Mouse (Mus musculus) embryonic facial prominence, embryonic 14.5 days (tissue): Measurements from ENCODE around the gene Epb41l4b. TPM values are rescaled to one million over a fixed set of nuclear protein-coding genes. Genes with fewer than 3 reads are reported as not detected.

ENCODE experiments used
- ATAC-seq: fragments of 200-750 bp; cut with Nextera tagmentation; 2 replicates; pipeline ENCODE4 v1.8.0; 2017; ENCODE audit warnings: low read depth, moderate number of reproducible peaks, moderate TSS enrichment
- DNase-seq: peaks from one replicate; pipeline ENCODE4 v3.0.0-alpha.2; 2015; ENCODE audit warnings: low spot score
- H3K27ac ChIP-seq: fragments of 300-500 bp; sonication (generic); replicated peaks from 2 replicates; pipeline ENCODE4 v1.5.1; 2014; ENCODE audit warnings: low read depth, mild to moderate bottlenecking, low read length, moderate library complexity
- H3K27me3 ChIP-seq: fragments of 300-500 bp; sonication (generic); replicated peaks from 2 replicates; pipeline ENCODE4 v1.6.1; 2014; ENCODE audit warnings: low read length; ENCODE audit not compliant: control insufficient read depth, insufficient read depth
- H3K36me3 ChIP-seq: fragments of 300-500 bp; sonication (generic); 2 replicates; pipeline ENCODE4 v1.6.1; 2014; ENCODE audit warnings: low read length, mixed read lengths; ENCODE audit not compliant: control insufficient read depth, insufficient read depth
- H3K4me1 ChIP-seq: fragments of 300-500 bp; sonication (generic); 2 replicates; pipeline ENCODE4 v1.6.1; 2014; ENCODE audit warnings: antibody characterized with exemption, low read length; ENCODE audit not compliant: control insufficient read depth, insufficient read depth
- H3K4me2 ChIP-seq: fragments of 300-500 bp; sonication (generic); 2 replicates; pipeline ENCODE4 v1.6.1; 2014; ENCODE audit warnings: low read depth, mild to moderate bottlenecking, low read length, moderate library complexity, mixed read lengths
- H3K4me3 ChIP-seq: fragments of 300-500 bp; sonication (generic); 2 replicates; pipeline ENCODE4 v1.5.1; 2014; ENCODE audit warnings: low read depth, mild to moderate bottlenecking, low read length
- H3K9ac ChIP-seq: fragments of 300-500 bp; sonication (generic); 2 replicates; pipeline ENCODE4 v1.6.1; 2014; ENCODE audit warnings: low read depth, mild to moderate bottlenecking, low read length, moderate library complexity, mixed read lengths
- H3K9me3 ChIP-seq: fragments of 300-500 bp; sonication (generic); 2 replicates; pipeline ENCODE4 v1.6.1; 2016; ENCODE audit warnings: low read length; ENCODE audit not compliant: control insufficient read depth
- WGBS: fragments of 180-500 bp; shearing (Covaris S2); extraction: QIAGEN DNeasy Blood & Tissue Kit; methylation state at CpG from one replicate; pipeline ENCODE4 v1.1.7; 2014; 5-methylcytosine and 5-hydroxymethylcytosine counted together
- polyA plus RNA-seq: library from polyadenylated mRNA; unstranded; fragments of >200 nt; fragmentation: Nextera tagmentation; extraction: Ambion mirVana; gene quantifications from 2 replicates; pipeline ENCODE4 v1.2.1, GENCODE M21; 2014

Gene Epb41l4b
- polyA plus RNA-seq, 1 experiment from 2014 or later: 4.8 TPM

GRCm38 (mm10) chr4:57113472-57114216 is 29.6 kb downstream of the Epb41l4b start:
- no peak overlapping the region; the same call in 1 of the 2 replicates for H3K27ac ChIP-seq
- ATAC-seq (peak; percentile 64; the same call in 1 of the 2 replicates), DNase-seq (no peak)
- H3K4me2 ChIP-seq: no peak overlapping the region
- H3K4me1 ChIP-seq: peaks cover 15% of the 10 kb centered on the region
- no peaks in the 10 kb centered on the region for H3K36me3 ChIP-seq
- no peak overlapping the region for H3K9ac ChIP-seq
- H3K9me3 ChIP-seq: no peaks in the 10 kb centered on the region
- 44% methylated on average over 7 of the region's 7 CpGs for WGBS
- H3K27me3 ChIP-seq: no peaks in the 10 kb centered on the region
- no peak overlapping the region for H3K4me3 ChIP-seq

DNA sequence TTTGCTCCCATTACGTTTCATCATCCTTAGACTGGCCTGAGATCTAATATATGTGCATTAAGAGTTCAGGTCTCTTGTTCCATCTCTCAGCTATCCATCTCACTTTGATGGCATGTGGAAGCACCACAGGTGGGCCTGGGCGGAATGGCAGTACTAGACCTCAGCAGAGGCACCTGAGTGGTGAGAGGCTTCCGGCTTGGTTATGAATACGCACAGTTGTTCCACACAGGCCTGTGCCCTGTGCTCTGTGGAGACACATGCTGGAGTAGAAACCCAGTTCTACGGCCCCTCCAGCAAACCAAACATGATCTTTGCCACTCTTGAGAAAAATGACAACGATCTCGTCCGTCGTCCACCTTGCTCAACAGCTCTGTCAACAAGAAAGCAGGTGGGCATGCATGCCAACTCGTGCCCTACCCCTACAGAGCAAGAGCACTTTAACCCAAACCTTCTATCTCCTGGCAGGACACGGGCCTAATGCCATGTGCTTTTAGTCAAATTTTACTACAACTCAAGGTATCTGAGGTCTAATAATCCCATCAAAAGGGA is 31.2 kb downstream of the Epb41l4b start:
- no peaks in the 10 kb centered on the region for H3K9me3 ChIP-seq
- ATAC-seq (no peak), DNase-seq (no peak)
- no peak overlapping the region for H3K4me2 ChIP-seq
- 78% methylated on average over 11 of the region's 11 CpGs for WGBS
- H3K4me3 ChIP-seq: no peak overlapping the region
- H3K4me1 ChIP-seq: peaks cover 15% of the 10 kb centered on the region
- H3K27ac ChIP-seq: no peak overlapping the region
- no peaks in the 10 kb centered on the region for H3K27me3 ChIP-seq
- H3K36me3 ChIP-seq: no peaks in the 10 kb centered on the region
- H3K9ac ChIP-seq: no peak overlapping the region

DNA sequence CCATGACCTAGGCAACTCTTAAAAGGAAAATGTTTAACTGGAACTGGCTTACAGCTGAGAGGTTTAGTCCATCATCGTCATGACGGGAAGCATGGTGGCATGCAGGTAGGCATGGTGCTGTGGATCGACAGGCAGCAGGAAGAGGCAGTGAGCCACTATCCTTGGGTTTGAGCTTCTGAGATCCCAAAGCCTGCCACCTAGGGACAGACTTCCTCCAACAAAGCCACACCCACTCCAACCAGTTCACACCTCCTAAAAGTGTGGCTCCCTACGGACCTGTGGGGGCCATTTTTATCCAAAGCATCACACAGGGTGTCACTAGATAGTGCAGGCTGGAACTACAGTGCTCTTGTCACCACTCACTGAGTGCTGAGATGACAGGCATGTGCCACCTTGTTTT is 31.8 kb downstream of the Epb41l4b start:
- WGBS: 89% methylated on average over 4 of the region's 4 CpGs
- no peak overlapping the region for H3K4me3 ChIP-seq
- H3K4me2 ChIP-seq: no peak overlapping the region
- no peaks in the 10 kb centered on the region for H3K27me3 ChIP-seq
- DNase-seq (no peak), ATAC-seq (no peak)
- H3K27ac ChIP-seq: no peak overlapping the region
- no peaks in the 10 kb centered on the region for H3K36me3 ChIP-seq
- H3K4me1 ChIP-seq: peaks cover 14% of the 10 kb centered on the region
- no peak overlapping the region for H3K9ac ChIP-seq
- no peaks in the 10 kb centered on the region for H3K9me3 ChIP-seq

DNA sequence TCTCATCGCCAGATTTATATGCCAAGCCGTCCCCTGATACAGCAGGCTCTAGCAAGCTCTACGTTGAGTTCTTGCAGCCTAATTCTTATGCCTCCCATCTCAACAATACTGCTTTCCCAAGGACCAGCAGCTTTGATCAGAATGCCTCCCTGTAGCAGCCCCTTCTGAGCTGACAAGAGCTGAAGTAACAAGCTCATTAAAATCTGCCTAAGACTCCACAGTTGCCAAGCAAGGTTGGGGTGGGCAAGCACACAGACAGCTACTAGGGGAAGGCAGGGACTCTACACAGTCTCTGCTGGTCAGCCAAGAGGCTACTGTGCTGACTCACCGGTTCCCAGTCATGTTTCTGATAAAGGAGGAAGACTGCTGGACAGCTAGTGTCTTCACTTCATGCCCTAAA is 33.7 kb downstream of the Epb41l4b start:
- Histone ChIP-seq H3K27ac (no peak overlapping the region), H3K36me3 (no peaks in the 10 kb centered on the region), H3K4me3 (no peak overlapping the region), H3K9ac (no peak overlapping the region), H3K4me2 (no peak overlapping the region), H3K27me3 (no peaks in the 10 kb centered on the region), H3K4me1 (peaks cover under 1% of the 10 kb centered on the region; the same call in 1 of the 2 replicates), H3K9me3 (no peaks in the 10 kb centered on the region)
- WGBS: 86% methylated on average over 4 of the region's 4 CpGs
- DNase-seq: no peak
- no peak for ATAC-seq

- 0 out of 2 replicates have a peak, but pooled peaks have one; percentile 41 for ATAC-seq
- Histone ChIP-seq H3K36me3 (no peaks in the 10 kb centered on the region), H3K27me3 (no peaks in the 10 kb centered on the region)
These were observed 37.9 kb downstream of the Epb41l4b start for GRCm38 (mm10) chr4:57105339-57105738.

DNA sequence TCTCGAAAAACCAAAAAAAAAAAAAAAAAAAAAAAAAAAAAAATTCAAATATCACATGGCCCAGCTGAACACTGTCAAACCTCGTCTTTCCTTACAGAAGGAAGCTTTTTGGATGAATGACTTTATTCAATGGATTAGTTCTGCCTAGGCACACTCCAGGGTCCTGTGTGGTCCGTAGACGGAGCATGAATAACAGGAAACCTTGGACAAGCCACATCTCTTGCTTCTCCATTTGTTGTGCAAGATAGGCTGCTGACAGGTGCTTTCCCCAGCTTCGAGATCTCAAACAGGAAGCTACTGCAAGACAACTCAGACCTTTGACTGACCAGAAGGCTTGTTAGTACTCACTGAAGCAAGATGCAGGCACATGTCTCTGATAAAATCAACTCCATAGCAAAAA is 39.4 kb downstream of the Epb41l4b start:
- H3K4me3 ChIP-seq: no peak overlapping the region
- H3K4me1 ChIP-seq: no peaks in the 10 kb centered on the region
- peak; percentile 31 for DNase-seq
- no peak overlapping the region for H3K4me2 ChIP-seq
- WGBS: 59% methylated on average over 5 of the region's 5 CpGs
- H3K9me3 ChIP-seq: no peaks in the 10 kb centered on the region
- no peak overlapping the region for H3K27ac ChIP-seq
- no peaks in the 10 kb centered on the region for H3K27me3 ChIP-seq
- H3K9ac ChIP-seq: no peak overlapping the region
- H3K36me3 ChIP-seq: no peaks in the 10 kb centered on the region
- ATAC-seq: 0 out of 2 replicates have a peak, but pooled peaks have one; percentile 41

More at GRCm38 (mm10) chr4:57105339-57105738, 37.9 kb downstream of the Epb41l4b start:
- Histone ChIP-seq H3K4me2 (no peak overlapping the region), H3K27ac (no peak overlapping the region), H3K9ac (no peak overlapping the region), H3K9me3 (no peaks in the 10 kb centered on the region), H3K4me3 (no peak overlapping the region), H3K4me1 (no peaks in the 10 kb centered on the region)
- WGBS: 61% methylated on average over 6 of the region's 6 CpGs
- DNase-seq: peak; percentile 69

GRCm38 (mm10) chr4:57101095-57101494 is 42.1 kb downstream of the Epb41l4b start:
- no peak for ATAC-seq
- 84% methylated on average over 4 of the region's 4 CpGs for WGBS

GRCm38 (mm10) chr4:57097411-57097810 is 45.8 kb downstream of the Epb41l4b start:
- Histone ChIP-seq H3K9ac (no peak overlapping the region), H3K4me2 (no peak overlapping the region), H3K9me3 (no peaks in the 10 kb centered on the region), H3K36me3 (no peaks in the 10 kb centered on the region), H3K27me3 (no peaks in the 10 kb centered on the region), H3K27ac (no peak overlapping the region), H3K4me1 (peaks cover 8% of the 10 kb centered on the region), H3K4me3 (no peak overlapping the region)
- no peak for DNase-seq
- ATAC-seq: no peak
- 100% methylated on average over 4 of the region's 4 CpGs for WGBS

More at GRCm38 (mm10) chr4:57101095-57101494, 42.1 kb downstream of the Epb41l4b start:
- no peak for DNase-seq
- H3K4me2 ChIP-seq: no peak overlapping the region
- H3K27me3 ChIP-seq: no peaks in the 10 kb centered on the region
- no peaks in the 10 kb centered on the region for H3K9me3 ChIP-seq
- no peaks in the 10 kb centered on the region for H3K4me1 ChIP-seq
- H3K9ac ChIP-seq: no peak overlapping the region
- H3K36me3 ChIP-seq: no peaks in the 10 kb centered on the region
- no peak overlapping the region for H3K27ac ChIP-seq
- no peak overlapping the region for H3K4me3 ChIP-seq
